Mouse (Mus musculus) bone marrow, adult 2 months (tissue): ENCODE results near the gene Cnksr1. TPM values are rescaled to one million over a fixed set of nuclear protein-coding genes. Genes with fewer than 3 reads are reported as not detected.

Source experiments
- H3K27ac ChIP-seq: fragments of 200-500 bp; 2 replicates; pipeline ENCODE4 v1.5.1; 2012; ENCODE audit warnings: low read depth, mild to moderate bottlenecking, control low read depth, inconsistent platforms, low read length; ENCODE audit not compliant: control insufficient read depth, poor library complexity, insufficient read depth
- H3K4me1 ChIP-seq: fragments of 200-500 bp; 2 replicates; pipeline ENCODE4 v1.6.1; 2011; ENCODE audit warnings: low read length; ENCODE audit not compliant: control insufficient read depth, insufficient read depth
- H3K4me3 ChIP-seq: fragments of 200-500 bp; replicated peaks from 2 replicates; pipeline ENCODE3; 2011; ENCODE audit warnings: mild to moderate bottlenecking, low read depth, low read length, control low read depth; ENCODE audit not compliant: control insufficient read depth
- CTCF ChIP-seq: fragments of 200-500 bp; IDR thresholded peaks from 2 replicates; pipeline ENCODE4 v1.5.1; 2011; ENCODE audit warnings: low read length, control low read depth; ENCODE audit not compliant: control insufficient read depth, insufficient read depth
- POLR2A ChIP-seq: fragments of 200-500 bp; IDR thresholded peaks from 2 replicates; pipeline ENCODE4 v1.6.1; 2011; ENCODE audit warnings: low read depth, mild to moderate bottlenecking, control low read depth, low read length, borderline replicate concordance; ENCODE audit not compliant: control insufficient read depth
- WGBS: fragments of 180-500 bp; shearing (Covaris S2); methylation state at CpG from one replicate; pipeline ENCODE4 v1.1.7; 2018; 5-methylcytosine and 5-hydroxymethylcytosine counted together
- polyA plus RNA-seq: library from polyadenylated mRNA; stranded (reverse); fragments of >200 nt; gene quantifications from 2 replicates; pipeline ENCODE4 v1.2.4, GENCODE M21; 2011; ENCODE audit warnings: low replicate concordance; ENCODE audit not compliant: missing spikeins, insufficient read depth, insufficient read length

Cnksr1 gene
- not detected in 2 replicates for polyA plus RNA-seq

DNA sequence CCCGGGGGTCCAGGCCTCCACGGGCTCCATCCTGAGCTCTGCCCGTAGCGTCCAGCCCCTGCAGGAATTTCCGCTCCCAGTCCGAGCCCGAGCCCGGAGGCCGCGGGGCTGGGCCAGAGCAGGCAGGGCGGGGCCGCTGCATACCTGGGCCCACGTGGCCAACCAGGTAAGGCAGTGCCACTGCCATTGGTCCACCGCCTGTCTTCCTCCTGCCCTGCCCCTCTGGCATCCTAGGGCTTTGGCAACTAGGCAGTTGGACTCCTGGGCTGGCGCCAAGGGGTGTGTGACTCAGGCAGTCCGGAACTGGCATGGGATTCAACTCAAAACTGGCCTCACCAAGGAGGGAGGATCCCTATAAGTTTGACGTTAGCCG lies at the start of gene Cnksr1:
TSS of gene Cnksr1 (minus strand) at position 121 of the 373 bp plus-strand sequence.
- Histone ChIP-seq H3K27ac (no peak within 1 kb of the TSS), H3K4me3 (no peak within 1 kb of the TSS), H3K4me1 (no peaks in the 10 kb centered on the region)
- TF ChIP-seq CTCF (no peak), POLR2A (no peak)
- 18% methylated on average over 18 of the region's 18 CpGs for WGBS

DNA sequence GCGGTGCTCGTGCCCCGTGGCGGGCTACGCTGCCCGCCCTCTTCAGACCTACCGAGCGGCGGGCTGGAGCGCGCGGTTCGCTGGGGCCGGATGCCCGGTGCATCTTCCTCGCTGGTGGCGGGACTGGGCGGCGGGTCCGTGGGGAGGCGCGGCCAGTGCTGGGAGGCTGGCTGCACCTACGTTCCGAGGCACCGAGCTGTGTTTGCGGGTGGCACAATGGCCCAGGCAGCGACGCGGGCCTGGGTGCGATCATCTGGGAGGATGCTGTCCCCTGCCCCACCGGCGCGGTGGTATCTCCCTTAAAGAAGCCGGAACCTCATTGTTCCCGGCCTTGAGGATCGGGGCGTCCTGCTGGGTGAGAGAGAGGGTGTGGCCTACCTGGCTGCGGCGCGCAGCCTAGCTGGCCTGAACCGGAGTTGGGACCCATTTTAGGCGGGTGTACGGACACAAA lies 49.4 kb upstream of the Cnksr1 start, which contains the start of gene Pdik1l:
TSS of gene Pdik1l (minus strand) at position 321 of the 451 bp plus-strand sequence.
- Histone ChIP-seq H3K4me1 (peaks cover 2% of the 10 kb centered on the region; the same call in 1 of the 2 replicates), H3K4me3 (peak within 1 kb of the TSS; percentile 99), H3K27ac (peak within 1 kb of the TSS; percentile 100)
- TF ChIP-seq POLR2A (peak; percentile 73; the same call in 1 of the 2 replicates), CTCF (no peak)
- WGBS, result under 1% methylated on average over 43 of the region's 43 CpGs

DNA sequence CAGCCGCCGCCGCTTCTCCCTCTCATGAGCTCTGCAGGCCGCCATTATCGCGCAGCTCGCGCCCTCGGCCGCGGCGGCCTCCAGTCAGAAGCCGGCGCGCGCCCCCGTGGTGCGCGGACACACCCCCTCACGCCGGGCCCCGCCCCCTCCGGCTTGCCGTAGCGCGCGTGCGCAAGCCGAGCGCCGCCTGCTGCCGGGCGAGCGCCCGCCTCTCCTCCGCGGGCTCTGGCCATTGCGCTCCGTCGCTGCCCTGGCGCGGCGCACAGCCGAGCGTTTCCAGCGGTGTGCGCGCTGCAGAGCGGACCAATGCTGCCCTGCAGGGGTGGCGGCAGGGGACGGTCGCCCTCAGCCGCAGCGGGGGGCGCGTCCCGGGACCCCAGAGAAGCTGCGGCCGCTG lies 49.0 kb upstream of the Cnksr1 start:
- H3K4me3 ChIP-seq, result peak overlapping the region; percentile 99
- under 1% methylated on average over 58 of the region's 59 CpGs for WGBS
- TF ChIP-seq POLR2A (peak; percentile 86; the same call in 1 of the 2 replicates), CTCF (no peak)
- H3K4me1 ChIP-seq, result peaks cover 2% of the 10 kb centered on the region; the same call in 1 of the 2 replicates
- peak overlapping the region; percentile 100 for H3K27ac ChIP-seq

DNA sequence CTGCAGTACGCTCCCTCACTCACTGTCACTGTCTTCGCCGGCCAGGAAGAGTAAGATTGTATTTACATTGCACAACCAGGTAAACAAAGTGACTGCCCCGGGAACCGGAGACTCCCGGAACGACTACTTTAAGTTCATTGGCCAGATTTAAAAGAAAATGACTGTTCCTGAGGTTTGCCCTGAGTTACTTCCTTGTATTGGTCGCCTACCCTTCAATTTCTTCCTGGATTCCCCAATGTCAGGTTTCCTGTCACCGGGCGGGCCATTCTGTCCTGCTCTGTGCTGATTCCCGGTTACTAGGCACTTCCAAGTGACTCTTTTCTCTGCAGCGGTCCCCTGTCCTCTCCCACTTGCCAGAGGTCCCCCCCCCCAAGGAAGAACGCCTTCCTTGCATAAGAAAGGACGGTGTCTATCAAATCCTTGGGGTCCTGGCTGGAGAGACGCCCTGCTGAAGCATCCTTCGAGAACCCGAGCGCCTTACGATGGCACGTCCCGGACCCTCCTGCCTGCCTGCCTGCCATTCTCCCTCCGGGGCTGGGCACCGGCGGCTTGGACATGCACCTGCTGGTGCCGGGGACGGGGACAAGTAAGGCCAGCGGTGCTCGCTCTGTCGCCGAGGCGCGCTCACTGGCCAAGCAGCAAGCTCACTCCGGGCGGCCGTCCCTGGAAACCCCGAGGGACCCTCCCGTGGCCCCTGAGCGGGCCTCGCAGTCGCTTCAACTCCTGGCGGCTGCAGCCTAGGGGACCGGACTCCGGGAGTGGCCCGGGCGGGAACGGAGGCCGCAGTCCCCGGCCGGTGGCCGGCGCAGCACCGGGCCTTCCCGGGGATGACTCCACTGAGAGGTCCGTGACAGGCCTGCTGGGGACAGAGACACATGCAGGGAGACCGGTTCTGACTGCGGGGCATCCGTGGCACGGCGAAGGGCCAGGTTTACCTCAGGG lies 48.3 kb upstream of the Cnksr1 start:
- TF ChIP-seq POLR2A (no peak), CTCF (no peak)
- peaks cover 2% of the 10 kb centered on the region; the same call in 1 of the 2 replicates for H3K4me1 ChIP-seq
- H3K27ac ChIP-seq, result peak overlapping the region; percentile 41
- under 1% methylated on average over 59 of the region's 59 CpGs for WGBS
- peak overlapping the region; percentile 98 for H3K4me3 ChIP-seq

DNA sequence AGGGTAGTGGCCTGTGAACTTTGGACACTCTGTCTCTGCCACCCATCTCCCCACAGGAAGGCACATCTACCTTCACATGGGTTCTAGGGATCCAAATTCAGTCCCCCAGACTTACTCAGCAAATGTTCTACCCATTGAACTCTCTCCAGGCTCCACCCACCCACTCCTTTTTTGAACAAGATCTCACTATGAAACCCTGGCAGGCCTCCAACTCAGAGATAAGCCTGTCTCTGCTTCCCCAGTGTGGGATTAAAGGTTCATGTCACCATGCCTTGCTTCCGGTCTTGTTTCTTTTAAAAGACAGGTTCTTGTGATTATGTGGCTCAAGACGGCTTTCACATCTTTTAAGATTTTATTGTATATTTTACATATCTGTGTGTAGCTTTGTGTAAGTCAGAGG lies 46.7 kb upstream of the Cnksr1 start:
- Histone ChIP-seq H3K27ac (no peak overlapping the region), H3K4me3 (no peak overlapping the region), H3K4me1 (peaks cover 2% of the 10 kb centered on the region; the same call in 1 of the 2 replicates)
- TF ChIP-seq POLR2A (no peak), CTCF (no peak)
- WGBS, result 60% methylated on average over 2 of the region's 2 CpGs

DNA sequence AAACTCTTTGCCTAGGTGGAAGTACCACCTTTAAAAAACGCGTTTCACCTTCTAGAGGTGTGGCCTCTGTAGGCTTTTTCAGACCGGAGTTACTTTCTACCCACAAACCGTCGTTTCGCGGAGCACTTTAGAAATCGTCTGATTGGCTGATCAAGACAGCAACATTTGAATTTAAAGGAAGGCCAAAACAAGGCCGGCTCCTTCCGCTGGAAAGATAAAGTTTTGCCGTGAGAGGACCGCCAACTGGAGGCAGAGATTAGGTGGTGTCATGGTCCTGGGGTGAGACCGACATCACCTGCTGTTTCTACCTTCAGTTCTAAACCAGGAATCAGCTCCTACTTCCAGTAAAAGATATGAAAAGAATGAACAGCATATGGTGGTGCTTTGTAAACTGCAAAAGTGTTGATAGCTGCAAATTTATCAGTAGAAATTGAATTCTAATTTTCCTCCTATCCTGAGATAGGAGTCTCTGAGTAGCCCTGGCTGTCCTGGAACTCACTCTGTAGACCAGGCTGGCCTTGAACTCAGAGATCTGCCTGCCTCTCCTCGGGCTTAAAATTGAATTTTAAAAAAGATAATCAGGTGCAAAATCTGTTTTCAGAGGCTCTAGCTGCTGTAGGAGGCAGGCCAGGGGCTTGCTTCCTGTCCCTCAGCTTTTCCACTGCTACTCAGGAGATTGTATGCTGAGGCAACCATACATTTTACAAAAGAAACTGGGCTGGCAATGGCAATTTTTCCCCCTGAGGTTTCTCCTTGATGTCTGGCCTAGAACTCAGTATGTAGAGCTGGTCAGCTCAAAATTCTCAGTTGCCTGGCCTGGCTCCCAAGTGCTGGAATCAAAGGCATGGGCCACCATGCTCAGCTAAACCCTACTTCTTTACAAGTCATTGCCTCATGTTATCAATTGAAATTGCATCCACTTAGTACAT lies 35.5 kb upstream of the Cnksr1 start:
- Histone ChIP-seq H3K27ac (peak overlapping the region; percentile 36), H3K4me1 (no peaks in the 10 kb centered on the region; the same call in 1 of the 2 replicates), H3K4me3 (peak overlapping the region; percentile 27)
- no peak for TF ChIP-seq POLR2A
- TF ChIP-seq CTCF, result no peak
- under 1% methylated on average over 14 of the region's 14 CpGs for WGBS

DNA sequence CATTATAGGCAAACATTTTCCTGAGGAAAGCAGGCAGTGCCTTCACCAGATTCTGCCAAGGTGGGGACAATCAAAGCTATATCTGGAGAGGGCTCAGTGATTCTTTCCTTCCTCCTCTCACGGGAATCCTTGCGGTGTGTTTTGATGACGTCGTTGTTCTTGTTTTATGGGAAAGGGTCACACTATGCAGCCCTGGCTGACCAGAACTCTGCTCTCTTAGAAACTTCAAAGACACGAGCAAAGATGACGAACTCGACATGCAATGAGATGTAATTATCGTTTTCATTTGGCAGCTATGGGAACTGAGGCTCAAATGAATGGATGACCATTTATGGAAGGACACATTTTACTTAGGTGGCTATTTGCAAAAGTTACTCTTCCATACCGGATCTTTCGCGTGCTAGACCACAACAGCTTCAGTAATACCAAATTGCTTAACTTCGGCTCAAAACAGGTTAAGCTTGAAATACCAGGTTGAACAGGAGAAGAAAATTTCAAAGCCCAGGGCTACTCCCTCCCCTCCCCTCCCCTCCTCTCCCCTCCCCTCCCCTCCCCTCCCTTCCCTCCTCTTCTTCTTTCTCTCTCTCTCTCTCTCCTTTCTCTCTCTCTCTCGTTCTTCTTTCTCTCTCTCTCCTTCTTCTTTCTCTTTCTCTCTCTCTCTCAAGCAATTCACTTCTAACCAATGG lies 34.7 kb upstream of the Cnksr1 start:
- H3K4me3 ChIP-seq, result peak overlapping the region; percentile 16
- whole genome bisulfite sequencing, result 2% methylated on average over 13 of the region's 13 CpGs
- peak overlapping the region; percentile 36 for H3K27ac ChIP-seq
- H3K4me1 ChIP-seq, result no peaks in the 10 kb centered on the region; the same call in 1 of the 2 replicates
- no peak for TF ChIP-seq POLR2A
- no peak for TF ChIP-seq CTCF

DNA sequence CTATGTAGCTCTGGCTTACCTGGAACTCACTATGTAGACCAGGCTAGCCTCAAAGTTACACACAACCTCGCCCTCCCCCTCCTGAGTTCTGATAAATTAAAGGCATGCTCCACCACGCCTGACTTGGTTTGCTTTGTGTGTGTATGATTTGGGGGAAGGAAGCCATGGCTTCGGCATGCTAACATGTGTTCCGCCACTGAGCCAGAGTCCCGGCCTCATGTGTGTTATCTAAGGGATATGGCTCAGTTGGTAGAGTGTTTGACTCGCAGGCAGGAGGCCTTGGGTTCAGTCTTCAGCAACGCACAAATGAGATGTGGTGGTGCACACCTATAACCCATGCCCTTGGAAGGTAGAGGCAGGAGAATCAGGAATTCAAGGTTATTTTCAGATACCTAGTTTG lies 33.8 kb upstream of the Cnksr1 start:
- no peak overlapping the region for H3K4me3 ChIP-seq
- TF ChIP-seq POLR2A (no peak), CTCF (no peak)
- no peaks in the 10 kb centered on the region; the same call in 1 of the 2 replicates for H3K4me1 ChIP-seq
- no peak overlapping the region for H3K27ac ChIP-seq
- WGBS, result 78% methylated on average over 7 of the region's 7 CpGs
